Mouse (Mus musculus) liver, embryonic 15.5 days (tissue): ENCODE results near the gene Sgms1. TPM values are rescaled to one million over a fixed set of nuclear protein-coding genes. Genes with fewer than 3 reads are reported as not detected.
A peak's percentile ranks its signal among the peaks of the same experiment; 100 is the strongest.

Experiments used
- ATAC-seq: fragments of 200-750 bp; cut with Nextera tagmentation; 2 replicates; pipeline ENCODE4 v1.8.0; 2017; ENCODE audit warnings: moderate number of reproducible peaks, mild to moderate bottlenecking, moderate library complexity; ENCODE audit not compliant: insufficient read depth
- H3K27ac ChIP-seq: fragments of 300-500 bp; sonication (generic); replicated peaks from 2 replicates; pipeline ENCODE4 v1.5.1; 2015; ENCODE audit warnings: mild to moderate bottlenecking, inconsistent platforms
- H3K27me3 ChIP-seq: fragments of 300-500 bp; sonication (generic); 2 replicates; pipeline ENCODE4 v1.6.1; 2015; ENCODE audit warnings: mild to moderate bottlenecking, inconsistent platforms
- H3K36me3 ChIP-seq: fragments of 300-500 bp; sonication (generic); replicated peaks from 2 replicates; pipeline ENCODE4 v1.6.1; 2015; ENCODE audit warnings: moderate library complexity, mild to moderate bottlenecking, inconsistent platforms
- H3K4me1 ChIP-seq: fragments of 300-500 bp; sonication (generic); replicated peaks from 2 replicates; pipeline ENCODE4 v1.6.1; 2015; ENCODE audit warnings: inconsistent platforms
- H3K4me2 ChIP-seq: fragments of 300-500 bp; sonication (generic); 2 replicates; pipeline ENCODE4 v1.6.1; 2015; ENCODE audit warnings: moderate library complexity, mild to moderate bottlenecking, inconsistent platforms
- H3K4me3 ChIP-seq: fragments of 300-500 bp; sonication (generic); replicated peaks from 2 replicates; pipeline ENCODE4 v1.5.1; 2015; ENCODE audit warnings: mild to moderate bottlenecking, inconsistent platforms
- H3K9ac ChIP-seq: fragments of 300-500 bp; sonication (generic); 2 replicates; pipeline ENCODE4 v1.6.1; 2015; ENCODE audit warnings: moderate library complexity, mild to moderate bottlenecking, inconsistent platforms
- H3K9me3 ChIP-seq: fragments of 300-500 bp; sonication (generic); replicated peaks from 2 replicates; pipeline ENCODE4 v1.6.1; 2016; ENCODE audit warnings: inconsistent platforms
- WGBS: fragments of 180-500 bp; shearing (Covaris S2); methylation state at CpG from one replicate; pipeline ENCODE4 v1.1.7; 2015; ENCODE audit warnings: mixed read lengths; ENCODE audit not compliant: insufficient replicate concordance; 5-methylcytosine and 5-hydroxymethylcytosine counted together
- polyA plus RNA-seq: library from polyadenylated mRNA; unstranded; fragments of >200 nt; fragmentation: Nextera tagmentation; extraction: Ambion mirVana; gene quantifications from 2 replicates; pipeline ENCODE4 v1.2.1, GENCODE M21; 2015

The Sgms1 gene
- polyA plus RNA-seq, 1 experiment from 2014 or later: 24.8 TPM

DNA sequence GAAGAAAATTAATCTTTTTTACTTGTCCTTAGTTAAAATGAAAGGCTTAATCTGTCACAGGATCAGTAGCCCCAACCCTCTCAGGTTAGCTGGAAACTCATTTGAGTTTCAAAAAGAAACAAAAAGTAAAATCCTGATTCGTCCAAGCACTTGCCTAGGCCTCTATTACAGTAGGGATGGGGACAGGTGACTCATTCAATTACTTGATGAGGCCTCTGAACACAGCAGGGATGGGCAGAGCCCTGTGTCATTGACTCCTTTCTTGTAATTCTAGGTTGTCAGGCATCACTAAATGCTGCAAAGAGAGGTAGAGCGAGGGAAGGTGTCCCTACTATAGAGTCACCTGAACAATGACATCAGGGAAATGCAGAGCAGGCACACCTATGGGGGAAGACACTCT lies 115.4 kb downstream of the Sgms1 start:
- 71% methylated on average over 2 of the region's 2 CpGs for WGBS
- Histone ChIP-seq H3K36me3 (no peaks in the 10 kb centered on the region), H3K27ac (no peak overlapping the region), H3K27me3 (no peaks in the 10 kb centered on the region), H3K4me3 (no peak overlapping the region), H3K9ac (no peak overlapping the region), H3K4me1 (peaks cover 88% of the 10 kb centered on the region), H3K9me3 (no peaks in the 10 kb centered on the region), H3K4me2 (no peak overlapping the region)
- ATAC-seq: no peak

DNA sequence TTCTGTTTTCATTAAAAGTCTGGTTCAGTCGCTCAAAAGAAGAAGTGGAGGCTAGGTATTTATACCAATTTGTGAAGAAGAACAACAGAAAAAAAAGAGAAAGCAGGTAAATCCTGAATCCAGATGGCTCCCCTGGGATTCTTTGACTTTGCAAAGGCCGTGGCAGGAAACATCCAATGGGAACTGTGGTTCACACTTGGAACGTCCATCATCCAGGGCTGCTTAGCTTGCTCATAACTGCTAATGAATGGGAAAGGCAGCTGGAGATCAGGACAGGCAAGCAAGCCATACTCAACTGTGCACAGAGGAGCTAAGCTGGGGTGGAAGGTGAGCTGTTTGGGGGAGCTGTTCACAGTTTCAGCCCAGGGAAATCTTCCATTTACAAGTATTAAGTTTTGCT lies 115.8 kb downstream of the Sgms1 start:
- H3K4me1 ChIP-seq: peaks cover 92% of the 10 kb centered on the region
- H3K4me2 ChIP-seq: no peak overlapping the region
- no peaks in the 10 kb centered on the region for H3K9me3 ChIP-seq
- no peaks in the 10 kb centered on the region for H3K27me3 ChIP-seq
- H3K4me3 ChIP-seq: no peak overlapping the region
- no peak overlapping the region for H3K9ac ChIP-seq
- 69% methylated on average over 3 of the region's 3 CpGs for WGBS
- no peak for ATAC-seq
- H3K36me3 ChIP-seq: no peaks in the 10 kb centered on the region
- H3K27ac ChIP-seq: peak overlapping the region; percentile 99

GRCm38 (mm10) chr19:32272475-32273260 lies 116.8 kb downstream of the Sgms1 start:
- Histone ChIP-seq H3K4me3 (peak overlapping the region; percentile 47), H3K9me3 (no peaks in the 10 kb centered on the region), H3K9ac (peak overlapping the region; percentile 61), H3K36me3 (no peaks in the 10 kb centered on the region), H3K4me2 (peak overlapping the region; percentile 74), H3K4me1 (peaks cover 87% of the 10 kb centered on the region), H3K27me3 (no peaks in the 10 kb centered on the region), H3K27ac (peak overlapping the region; percentile 99)
- 27% methylated on average over 6 of the region's 6 CpGs for WGBS
- ATAC-seq: peak; percentile 95

GRCm38 (mm10) chr19:32271455-32272200 lies 117.9 kb downstream of the Sgms1 start:
- Histone ChIP-seq H3K27ac (peak overlapping the region; percentile 99), H3K9ac (peak overlapping the region; percentile 61), H3K27me3 (no peaks in the 10 kb centered on the region), H3K9me3 (no peaks in the 10 kb centered on the region), H3K36me3 (no peaks in the 10 kb centered on the region), H3K4me3 (peak overlapping the region; percentile 47), H3K4me1 (peaks cover 83% of the 10 kb centered on the region), H3K4me2 (peak overlapping the region; percentile 74)
- ATAC-seq: peak; percentile 44
- 29% methylated on average over 11 of the region's 11 CpGs for WGBS

- ATAC-seq: no peak
- no peaks in the 10 kb centered on the region for H3K36me3 ChIP-seq
- no peaks in the 10 kb centered on the region for H3K9me3 ChIP-seq
- 0 out of 2 replicates have a peak overlapping the region, but pooled peaks have one; percentile 11 for H3K27ac ChIP-seq
- no peak overlapping the region for H3K4me2 ChIP-seq
- no peak overlapping the region for H3K9ac ChIP-seq
- 75% methylated on average over 6 of the region's 6 CpGs for WGBS
- peaks cover 76% of the 10 kb centered on the region for H3K4me1 ChIP-seq
- H3K27me3 ChIP-seq: no peaks in the 10 kb centered on the region
- no peak overlapping the region for H3K4me3 ChIP-seq
Observed at GRCm38 (mm10) chr19:32269844-32270176, 119.7 kb downstream of the Sgms1 start.

DNA sequence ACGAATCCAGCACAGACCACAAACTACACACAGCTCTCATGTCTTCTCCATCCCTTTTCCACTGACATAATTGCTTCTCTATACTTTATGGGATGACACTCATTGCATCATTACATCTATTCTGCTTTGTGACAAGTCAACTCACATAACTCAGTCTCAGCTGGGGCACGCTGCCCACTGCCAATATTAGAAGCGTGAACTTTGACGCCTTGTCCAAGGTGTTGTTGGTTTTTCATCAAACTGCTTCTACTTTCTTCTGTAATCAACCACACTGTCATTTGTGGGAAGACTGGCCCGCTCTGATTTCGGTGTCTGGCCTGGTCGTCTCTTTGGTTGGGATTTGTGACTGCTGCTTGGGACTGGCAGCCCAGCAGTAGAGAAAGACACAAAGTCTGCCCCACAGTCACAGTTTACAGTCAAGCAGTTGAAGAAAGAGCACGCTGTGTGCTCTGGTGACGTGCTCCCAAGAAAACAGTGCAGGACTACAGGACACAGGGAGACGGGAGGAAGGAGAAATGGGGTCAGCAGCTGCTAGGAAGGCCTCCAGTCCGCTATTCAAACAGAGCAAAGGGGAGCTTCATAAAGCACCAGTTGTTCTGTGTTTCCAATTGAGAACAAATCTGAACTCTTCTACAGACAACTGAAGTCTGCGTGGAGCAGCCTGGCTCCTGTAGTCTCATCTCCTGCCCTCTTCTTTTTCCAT lies 120.2 kb downstream of the Sgms1 start:
- no peak for ATAC-seq

GRCm38 (mm10) chr19:32268562-32268961 lies 121.0 kb downstream of the Sgms1 start:
- H3K4me1 ChIP-seq: peaks cover 76% of the 10 kb centered on the region
- ATAC-seq: no peak

More for the DNA sequence above, 120.2 kb downstream of the Sgms1 start:
- 80% methylated on average over 12 of the region's 12 CpGs for WGBS
- H3K36me3 ChIP-seq: no peaks in the 10 kb centered on the region
- H3K27ac ChIP-seq: 0 out of 2 replicates have a peak overlapping the region, but pooled peaks have one; percentile 11
- H3K4me1 ChIP-seq: peaks cover 76% of the 10 kb centered on the region
- H3K9ac ChIP-seq: no peak overlapping the region
- no peak overlapping the region for H3K4me2 ChIP-seq
- H3K9me3 ChIP-seq: no peaks in the 10 kb centered on the region
- no peaks in the 10 kb centered on the region for H3K27me3 ChIP-seq
- no peak overlapping the region for H3K4me3 ChIP-seq

DNA sequence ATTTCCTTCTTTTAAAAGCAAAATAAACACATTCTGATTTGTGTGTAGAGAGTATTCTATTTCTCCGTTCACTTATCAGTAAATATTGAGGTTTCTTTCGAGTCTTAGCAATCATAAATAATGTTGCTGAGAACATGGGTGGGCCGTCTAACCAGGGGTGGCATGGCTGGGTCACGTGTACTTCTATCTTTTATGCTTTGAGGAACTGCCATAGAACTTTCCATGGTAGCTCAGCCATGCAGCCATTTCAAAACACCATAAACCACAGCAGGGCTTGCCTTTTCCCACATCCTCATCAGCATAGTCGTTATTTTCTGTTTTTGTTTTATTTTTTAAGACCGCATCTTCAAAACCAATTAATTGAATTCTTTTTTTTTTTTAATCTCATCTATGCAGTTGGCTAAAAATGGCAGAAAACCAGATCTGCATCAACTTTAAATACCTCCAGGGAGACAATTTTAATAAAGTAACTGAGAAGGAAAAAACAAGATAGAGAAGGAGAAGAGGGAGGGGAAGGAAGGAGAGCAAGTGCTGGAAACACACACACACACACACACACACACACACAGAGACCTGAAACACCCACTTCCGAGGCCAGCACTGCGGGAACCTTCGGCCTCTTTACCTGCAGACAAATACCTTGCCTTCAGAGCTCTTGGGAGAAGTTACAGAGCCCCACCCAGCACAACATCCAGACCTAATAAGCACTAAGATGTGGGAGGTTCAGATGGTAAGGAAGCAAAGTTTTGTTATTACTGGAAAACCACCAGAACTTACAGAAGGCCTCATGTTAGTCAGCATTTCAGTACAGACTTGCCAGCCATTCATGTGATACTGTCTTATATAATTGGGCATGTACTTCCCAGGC lies 122.9 kb downstream of the Sgms1 start:
- H3K4me3 ChIP-seq: no peak overlapping the region
- no peaks in the 10 kb centered on the region for H3K27me3 ChIP-seq
- H3K9me3 ChIP-seq: no peaks in the 10 kb centered on the region
- H3K4me1 ChIP-seq: peaks cover 71% of the 10 kb centered on the region
- H3K27ac ChIP-seq: peak overlapping the region; percentile 59
- 29% methylated on average over 9 of the region's 9 CpGs for WGBS
- no peak overlapping the region for H3K9ac ChIP-seq
- no peak overlapping the region for H3K4me2 ChIP-seq
- no peak for ATAC-seq
- no peaks in the 10 kb centered on the region for H3K36me3 ChIP-seq

More at GRCm38 (mm10) chr19:32268562-32268961, 121.0 kb downstream of the Sgms1 start:
- Histone ChIP-seq H3K4me2 (no peak overlapping the region), H3K36me3 (no peaks in the 10 kb centered on the region), H3K4me3 (no peak overlapping the region), H3K9me3 (no peaks in the 10 kb centered on the region), H3K27ac (no peak overlapping the region), H3K27me3 (no peaks in the 10 kb centered on the region), H3K9ac (no peak overlapping the region)
- WGBS: 79% methylated on average over 9 of the region's 9 CpGs

- H3K4me2 ChIP-seq: 0 out of 2 replicates have a peak overlapping the region, but pooled peaks have one; percentile 5
- H3K4me3 ChIP-seq: no peak overlapping the region
- peak overlapping the region; percentile 35; the same call in 1 of the 2 replicates for H3K27ac ChIP-seq
- no peaks in the 10 kb centered on the region for H3K36me3 ChIP-seq
- no peak overlapping the region for H3K9ac ChIP-seq
- no peaks in the 10 kb centered on the region for H3K9me3 ChIP-seq
- 3% methylated on average over 1 of the region's 1 CpGs for WGBS
- peak; percentile 75 for ATAC-seq
- peaks cover 65% of the 10 kb centered on the region for H3K4me1 ChIP-seq
- no peaks in the 10 kb centered on the region for H3K27me3 ChIP-seq
Observed at GRCm38 (mm10) chr19:32263753-32264152, 125.8 kb downstream of the Sgms1 start.

GRCm38 (mm10) chr19:32262805-32263572 lies 126.5 kb downstream of the Sgms1 start:
- Histone ChIP-seq H3K4me1 (peaks cover 70% of the 10 kb centered on the region), H3K9me3 (no peaks in the 10 kb centered on the region), H3K27me3 (no peaks in the 10 kb centered on the region), H3K9ac (no peak overlapping the region), H3K4me3 (no peak overlapping the region), H3K36me3 (no peaks in the 10 kb centered on the region), H3K27ac (no peak overlapping the region), H3K4me2 (no peak overlapping the region)
- no peak for ATAC-seq
- 76% methylated on average over 10 of the region's 10 CpGs for WGBS
